Mouse (Mus musculus): ENCODE measurements around the gene Srms. TPM values are rescaled to one million over a fixed set of nuclear protein-coding genes. Genes with fewer than 3 reads are reported as not detected.
"Not testable (repeated sequence)": the region's sequence is repeated elsewhere in the genome, so short reads cannot be mapped to it uniquely, and the experiment has no call there.

The Srms gene
- total RNA-seq, 4 experiments from 2014 or later = 0.24 to 0.34 (median 0.31) TPM; not detected in 1

- peak; percentile 39 to 44 for DNase-seq (ENCODE audit: low spot score in 2 of 2)
Observed at GRCm38 (mm10) chr2:181219538-181220216, 6.7 kb upstream of the Srms start, which contains the start of gene Fndc11. TSS of gene Fndc11 (plus strand) at chr2:181220013.

DNA sequence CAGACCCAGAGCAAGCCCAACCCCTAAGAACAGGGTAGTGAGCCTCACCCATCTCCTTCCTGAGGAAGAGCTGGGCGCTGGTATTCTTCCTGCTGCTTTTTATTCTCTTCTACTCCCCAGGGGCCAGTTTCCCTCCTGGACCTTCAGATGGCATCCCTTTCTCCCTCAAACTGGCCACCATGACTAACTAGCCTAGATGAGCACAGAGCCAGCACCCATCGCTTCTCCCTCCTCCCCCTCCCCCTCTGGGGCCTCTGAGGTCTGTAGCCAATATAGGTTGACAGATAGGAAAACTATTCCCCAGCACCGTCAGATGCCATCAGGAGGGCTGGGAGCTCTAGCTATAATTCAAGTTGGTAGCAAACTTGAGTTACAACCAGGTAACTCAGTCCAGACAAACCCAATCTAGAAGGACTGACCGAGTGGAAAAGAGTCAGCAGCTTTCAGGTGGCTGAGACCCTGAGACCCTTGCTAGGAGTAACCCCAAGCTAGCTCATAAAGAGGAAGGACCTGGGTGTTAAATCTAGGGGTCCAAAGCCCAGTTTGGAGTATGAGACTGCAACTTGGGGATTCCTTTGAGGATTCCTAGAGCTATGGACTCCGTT, 6.0 kb upstream of the Srms start:
- no peak for DNase-seq (ENCODE audit: low spot score in 2 of 2)

DNA sequence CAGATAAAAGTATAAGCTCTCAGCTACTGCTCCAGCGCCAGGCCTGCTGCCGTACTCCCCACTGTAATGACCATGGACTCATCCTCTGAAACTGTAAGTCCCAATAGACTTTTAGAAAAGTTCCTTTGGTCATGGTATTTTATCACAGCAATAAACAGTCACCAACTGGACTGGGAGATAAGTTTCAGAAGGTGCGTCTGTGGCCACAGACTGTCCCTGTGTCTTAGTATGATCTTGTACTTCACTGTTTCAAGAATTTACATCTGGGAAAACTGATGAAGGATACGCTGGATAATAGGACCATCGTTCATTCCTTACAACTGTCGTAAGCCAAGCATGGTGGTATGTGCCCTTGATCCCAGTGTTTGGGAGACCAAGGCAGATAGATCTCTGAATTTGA, 3.1 kb upstream of the Srms start:
- no peak for DNase-seq (ENCODE audit: low spot score in 2 of 2)

DNA sequence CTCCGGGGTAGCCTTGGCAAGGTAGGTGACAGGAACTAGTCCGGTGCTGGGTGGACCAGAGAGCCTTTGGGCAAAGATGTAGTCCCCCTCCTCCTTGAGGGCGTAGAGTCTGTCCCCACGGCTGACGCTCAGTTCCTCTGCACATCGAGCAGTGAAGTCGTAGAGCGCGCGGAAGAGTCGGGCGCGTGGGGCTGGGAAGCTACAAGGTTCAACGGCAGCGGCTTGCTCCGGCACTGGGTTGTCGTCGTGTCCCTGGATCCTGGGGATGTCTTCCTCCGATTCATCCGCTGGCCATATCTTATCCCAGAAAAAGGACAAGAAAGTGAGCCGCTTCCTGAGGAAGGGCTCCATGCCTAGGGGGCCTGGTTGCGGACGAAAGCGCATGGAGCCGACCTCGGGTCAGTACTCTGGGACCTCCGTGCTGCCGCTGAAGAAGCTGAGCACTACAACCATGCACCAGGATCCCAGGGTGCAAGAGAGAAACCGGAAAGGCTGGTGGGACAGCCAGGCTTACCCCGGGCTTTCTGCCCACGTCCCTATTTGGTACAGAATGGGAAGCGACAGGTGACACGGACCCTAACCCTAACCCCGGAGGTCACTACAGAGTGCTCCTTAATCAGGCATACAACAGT, 480 bp downstream of the Srms start:
- DNase-seq (ENCODE audit: low spot score in 2 of 2) = no peak

GRCm38 (mm10) chr2:181206118-181206517, 6.9 kb downstream of the Srms start:
- DNase-seq (ENCODE audit: low spot score in 2 of 2) = no peak

GRCm38 (mm10) chr2:181205678-181206077, 7.3 kb downstream of the Srms start:
- no peak for DNase-seq (ENCODE audit: low spot score in 2 of 2)

DNA sequence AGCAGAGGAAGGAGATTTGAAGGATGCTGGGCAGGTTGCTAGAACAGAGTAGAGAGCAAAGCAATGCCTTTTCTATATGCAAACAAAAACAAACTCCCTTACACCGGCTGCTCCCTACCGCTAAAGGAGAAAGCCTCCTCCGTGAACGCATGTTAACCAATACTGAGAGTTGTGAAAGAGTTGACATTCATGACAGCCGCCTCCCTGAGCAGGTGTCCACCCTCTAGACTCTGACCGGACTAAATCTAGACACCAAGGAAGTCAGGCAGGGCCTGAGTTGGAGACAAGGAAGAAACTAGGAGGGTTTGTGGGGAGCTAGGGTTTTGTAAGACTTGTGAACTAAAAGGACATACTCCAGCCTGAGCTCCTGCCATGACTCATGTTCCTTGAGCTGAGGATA, 10.1 kb downstream of the Srms start:
- no peak for DNase-seq (ENCODE audit: low spot score in 2 of 2)

- DNase-seq (ENCODE audit: low spot score in 2 of 2) = no peak
Observed at GRCm38 (mm10) chr2:181202422-181202821, 10.6 kb downstream of the Srms start, which contains the start of gene Ptk6. TSS of gene Ptk6 (minus strand) at chr2:181202789.

DNA sequence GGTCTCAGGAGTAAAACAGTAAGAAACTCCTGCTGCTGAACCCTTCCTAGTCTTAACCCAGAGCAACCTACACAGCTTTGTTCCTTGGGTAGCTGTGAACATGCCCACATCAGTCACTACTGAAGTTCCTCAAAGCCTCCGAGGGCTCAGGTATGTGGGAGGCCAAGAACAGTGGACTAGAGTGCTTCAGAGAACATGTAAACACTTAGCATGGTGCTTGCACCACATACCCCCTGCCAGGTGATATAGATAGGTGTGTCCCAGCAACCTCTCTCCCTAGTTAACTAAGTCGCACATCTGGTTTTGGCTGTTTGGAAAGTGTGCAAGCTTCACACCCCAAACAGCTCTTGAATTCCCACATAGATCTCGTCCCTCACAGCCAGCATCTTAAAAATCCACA, 11.4 kb downstream of the Srms start:
- DNase-seq (ENCODE audit: low spot score in 2 of 2) = no peak

- DNase-seq (ENCODE audit: low spot score in 2 of 2) = no peak
Observed at GRCm38 (mm10) chr2:181196628-181197300, 16.2 kb downstream of the Srms start.

DNA sequence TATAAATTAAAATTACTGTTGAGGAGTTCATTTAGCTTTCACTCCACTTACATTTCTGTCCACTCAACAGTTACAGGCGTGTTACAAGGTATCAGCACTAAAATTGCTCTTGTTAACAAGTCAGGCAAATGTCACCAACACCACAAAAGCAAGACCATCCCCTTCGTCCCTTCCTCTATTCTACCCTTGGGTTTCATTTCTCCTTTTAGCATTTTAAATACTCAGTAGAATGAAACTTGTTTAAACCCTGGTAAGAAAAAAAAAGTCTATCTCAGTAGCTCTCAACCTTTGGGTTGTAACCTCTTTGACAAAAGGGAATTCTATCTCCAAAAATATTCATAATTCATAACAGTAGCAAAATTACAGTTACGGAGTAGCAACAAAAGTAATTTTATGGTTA, 19.9 kb downstream of the Srms start:
- DNase-seq (ENCODE audit: low spot score in 2 of 2) = no peak

- no peak for DNase-seq (ENCODE audit: low spot score in 2 of 2)
Observed at GRCm38 (mm10) chr2:181191936-181192335, 21.0 kb downstream of the Srms start.

GRCm38 (mm10) chr2:181191385-181191784, 21.6 kb downstream of the Srms start:
- not testable (repeated sequence) for DNase-seq (ENCODE audit: low spot score in 2 of 2)

DNA sequence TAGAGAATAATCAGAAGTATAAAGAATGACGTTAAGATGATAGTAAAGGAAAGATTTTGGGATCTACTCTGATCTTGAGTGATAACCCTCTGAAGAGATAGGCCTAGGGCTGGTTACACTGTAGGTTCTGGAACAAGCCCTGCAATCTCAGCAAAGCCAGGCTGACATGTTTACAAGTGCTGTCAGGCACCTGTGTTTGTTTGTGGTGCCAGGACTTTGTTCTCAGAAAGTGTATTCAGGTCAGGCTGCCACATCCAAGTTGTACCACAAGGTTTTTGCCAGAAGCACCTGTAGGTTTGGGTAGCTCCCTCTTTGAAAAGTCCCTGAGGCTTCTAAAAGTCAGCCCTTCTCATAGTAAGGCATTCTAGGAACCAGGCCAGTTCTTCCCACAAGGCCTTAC, 23.7 kb downstream of the Srms start:
- DNase-seq (ENCODE audit: low spot score in 2 of 2) = no peak

GRCm38 (mm10) chr2:181188681-181189080, 24.3 kb downstream of the Srms start:
- no peak for DNase-seq (ENCODE audit: low spot score in 2 of 2)

DNA sequence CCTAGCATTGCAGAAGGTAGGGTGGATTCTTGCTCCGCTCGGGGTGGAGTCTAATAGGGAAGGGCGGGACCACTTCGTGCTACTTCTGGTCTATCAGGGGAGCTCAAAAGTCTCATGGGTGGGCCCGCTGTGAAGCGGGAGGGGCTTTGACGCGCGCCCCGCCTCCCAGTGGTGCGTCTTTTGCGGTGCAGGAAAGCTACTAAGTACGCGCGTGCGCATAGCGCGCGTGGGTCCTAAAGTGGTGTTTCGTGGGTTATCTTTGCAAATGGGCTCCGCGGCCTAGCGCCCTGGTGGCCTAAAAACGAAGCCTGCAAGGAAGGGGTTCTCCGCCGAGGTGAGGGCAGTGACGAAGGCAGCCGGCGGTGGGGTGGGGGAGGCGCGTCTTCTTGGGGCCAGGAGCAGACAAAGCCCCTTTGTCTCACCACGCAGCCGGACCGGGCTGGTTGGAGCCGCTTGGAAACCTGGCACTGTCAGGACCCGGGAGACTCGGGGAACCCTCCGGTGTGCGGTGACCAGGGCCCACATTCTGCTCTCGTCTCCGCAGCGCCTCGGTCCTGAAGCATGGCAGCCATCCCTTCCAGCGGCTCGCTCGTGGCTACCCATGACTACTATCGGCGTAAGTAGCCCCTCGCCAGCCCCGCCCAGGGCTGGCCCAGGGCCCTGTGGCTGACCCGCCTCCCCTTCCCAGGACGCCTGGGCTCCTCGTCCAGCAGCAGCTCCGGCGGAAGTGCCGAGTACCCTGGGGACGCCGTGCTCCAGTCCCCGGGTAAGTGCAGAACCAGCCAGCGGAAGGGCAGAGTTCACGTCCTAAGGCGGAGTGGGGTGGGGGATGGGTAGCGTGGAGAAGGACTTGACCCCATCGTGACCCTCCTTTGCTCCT, 25.6 kb downstream of the Srms start, which contains the start of gene Ppdpf:
Ppdpf (plus strand) TSS at position 127 of the 880 bp plus-strand sequence.
- DNase-seq (ENCODE audit: low spot score in 2 of 2) = peak; percentile 91 to 94

DNA sequence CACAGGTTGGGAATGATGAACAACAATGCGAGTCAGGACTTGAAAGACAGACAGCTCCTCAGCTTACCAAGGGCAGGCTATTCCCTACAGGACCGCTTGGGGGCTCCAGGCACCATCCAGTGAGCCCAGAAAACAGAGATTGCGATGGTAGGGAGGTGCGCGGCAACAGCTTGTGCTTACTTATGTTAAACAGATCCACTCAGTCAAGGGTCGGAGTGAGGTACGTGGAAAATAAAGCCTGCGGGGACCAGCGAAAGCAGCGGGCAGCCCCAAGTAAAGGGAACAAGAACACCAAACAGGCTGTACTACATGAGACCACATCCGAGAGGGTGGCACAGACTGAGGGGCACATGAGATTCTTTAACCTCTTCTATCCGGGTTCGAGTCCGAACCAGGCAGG, 26.4 kb downstream of the Srms start:
- DNase-seq (ENCODE audit: low spot score in 2 of 2) = peak; percentile 79 to 92

DNA sequence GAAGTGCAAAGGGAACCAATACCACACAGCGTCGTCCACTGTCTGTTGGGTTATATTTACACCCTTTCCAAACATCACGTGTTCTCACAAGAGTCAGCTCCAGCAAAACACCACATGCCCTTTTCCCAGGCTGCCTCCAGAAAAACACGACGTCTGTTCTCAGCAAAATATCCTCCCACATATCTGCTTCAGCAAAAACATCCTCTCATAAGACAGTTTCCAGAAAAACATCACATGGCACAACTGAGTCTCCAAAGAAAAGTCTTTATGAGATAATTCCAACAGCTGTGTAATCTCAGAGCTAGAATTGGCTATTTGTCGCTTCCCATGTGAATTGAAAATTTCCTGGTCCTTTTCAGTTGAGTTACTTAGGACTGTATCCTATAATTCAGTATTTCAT, 32.1 kb downstream of the Srms start:
- peak in 1 of 2 experiments; percentile 20 for DNase-seq (ENCODE audit: low spot score in 2 of 2)

GRCm38 (mm10) chr2:181178471-181178870, 34.5 kb downstream of the Srms start:
- no peak for DNase-seq (ENCODE audit: low spot score in 2 of 2)

GRCm38 (mm10) chr2:181178015-181178414, 35.0 kb downstream of the Srms start:
- no peak for DNase-seq (ENCODE audit: low spot score in 2 of 2)

DNA sequence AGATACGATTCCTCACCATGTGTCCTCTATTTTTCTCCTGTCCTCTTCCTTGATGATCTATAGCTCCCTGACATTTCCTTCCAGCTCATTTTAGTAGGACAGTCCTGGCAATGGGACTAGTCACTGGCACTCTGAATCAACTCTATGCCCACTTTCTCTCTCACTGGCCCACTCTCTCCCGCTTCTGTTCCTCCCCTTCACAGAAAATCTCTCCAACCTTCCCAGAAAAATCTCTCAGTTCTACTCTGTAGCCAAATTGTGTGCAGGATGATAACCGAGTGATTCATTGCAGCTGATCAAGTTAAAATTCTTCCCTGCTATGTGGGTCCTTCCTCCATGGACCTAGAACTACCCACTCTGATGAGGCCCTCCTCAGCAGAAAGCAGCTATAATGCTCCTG, 38.3 kb downstream of the Srms start:
- no peak for DNase-seq (ENCODE audit: low spot score in 2 of 2)
